Mouse (Mus musculus): ENCODE results near the gene Cdc25a. TPM values are rescaled to one million over a fixed set of nuclear protein-coding genes. Genes with fewer than 3 reads are reported as not detected.

Cdc25a gene
- polyA plus RNA-seq, 1 experiment from 2014 or later = 39.5 TPM

DNA sequence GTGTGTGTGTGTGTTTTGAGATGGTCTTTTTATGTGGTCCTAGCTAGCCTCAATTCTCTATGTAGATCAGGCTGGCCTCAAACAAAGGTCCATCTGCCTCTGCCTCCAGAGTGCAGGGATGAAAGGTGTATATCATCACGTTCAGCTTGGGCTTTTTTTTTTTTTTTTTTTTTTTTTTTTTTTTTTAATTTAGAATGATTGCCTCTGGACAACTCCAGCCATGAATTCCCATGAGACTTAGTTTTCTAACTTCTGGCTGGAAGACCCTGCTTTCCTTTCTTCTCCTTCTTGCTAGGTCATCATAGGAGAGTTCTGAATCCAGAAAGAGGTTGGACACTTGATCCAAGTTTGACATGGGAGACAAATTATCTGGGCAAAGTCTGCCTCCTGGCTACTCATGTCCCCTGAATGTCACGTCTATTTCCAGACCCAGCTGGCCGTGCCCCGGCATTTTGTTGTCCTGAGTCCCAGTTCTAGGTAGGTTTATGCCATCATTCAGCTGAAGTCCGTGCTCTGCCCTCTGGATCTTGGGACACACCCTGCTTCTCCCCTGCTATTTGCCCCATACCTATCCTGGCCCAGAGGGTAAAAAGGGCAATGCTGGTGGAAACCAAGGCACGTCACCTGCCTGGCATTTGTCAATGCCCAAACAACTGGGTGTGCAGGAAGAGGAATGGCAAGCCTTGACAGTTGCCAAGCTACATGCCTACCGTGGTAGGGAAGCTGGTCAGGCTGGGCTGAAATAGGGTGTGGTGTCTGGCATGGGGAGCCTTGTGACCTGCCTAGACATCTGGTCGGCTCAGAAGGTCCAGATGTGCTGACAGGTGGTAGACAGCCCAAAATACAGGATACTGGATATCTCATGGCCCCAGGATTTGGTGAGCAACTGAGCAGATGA, 21.1 kb downstream of the Cdc25a start:
- WGBS = 86% methylated on average over 8 of the region's 8 CpGs
- Histone ChIP-seq H3K4me1 (peaks cover 12% of the 10 kb centered on the region), H3K36me3 (peaks cover 53% of the 10 kb centered on the region), H3K27me3 (ENCODE audit: low read depth, poor library complexity, severe bottlenecking) (no peaks in the 10 kb centered on the region), H3K27ac (replicated peaks) (no peak overlapping the region), H3K9me3 (replicated peaks) (no peaks in the 10 kb centered on the region), H3K4me3 (no peak overlapping the region)
- no peak for DNase-seq (ENCODE audit: low spot score)

DNA sequence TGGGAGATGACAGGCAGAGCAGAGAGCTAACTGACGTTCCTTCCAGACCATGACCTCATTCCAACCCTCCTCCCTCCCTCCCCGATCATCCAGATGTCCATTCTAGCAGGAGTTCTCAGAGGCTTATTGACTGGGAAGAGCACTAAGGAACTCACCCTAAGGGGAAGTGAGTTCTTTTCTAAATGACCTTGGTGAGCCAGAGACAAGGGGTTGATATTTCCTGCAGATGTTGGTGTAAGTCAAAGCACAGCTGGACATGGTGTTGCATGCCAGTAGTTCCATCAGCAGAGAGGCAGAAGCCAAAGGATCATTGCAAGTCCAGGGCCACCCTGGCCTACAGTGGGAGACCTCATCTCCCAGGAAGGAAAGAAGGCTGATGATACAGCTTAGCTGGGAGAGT, 22.6 kb downstream of the Cdc25a start:
- Histone ChIP-seq H3K27me3 (ENCODE audit: low read depth, poor library complexity, severe bottlenecking) (no peaks in the 10 kb centered on the region), H3K9me3 (replicated peaks) (no peaks in the 10 kb centered on the region), H3K36me3 (peaks cover 38% of the 10 kb centered on the region), H3K27ac (replicated peaks) (no peak overlapping the region), H3K4me1 (peaks cover 12% of the 10 kb centered on the region), H3K4me3 (no peak overlapping the region)
- WGBS = 66% methylated on average over 2 of the region's 2 CpGs
- DNase-seq (ENCODE audit: low spot score) = no peak

GRCm38 (mm10) chr9:109899361-109899760, 24.0 kb downstream of the Cdc25a start:
- no peak overlapping the region for H3K4me3 ChIP-seq
- DNase-seq (ENCODE audit: low spot score) = no peak
- H3K27me3 ChIP-seq (ENCODE audit: low read depth, poor library complexity, severe bottlenecking) = no peaks in the 10 kb centered on the region
- H3K36me3 ChIP-seq = peaks cover 24% of the 10 kb centered on the region
- peaks cover 6% of the 10 kb centered on the region for H3K4me1 ChIP-seq
- H3K9me3 ChIP-seq (replicated peaks) = no peaks in the 10 kb centered on the region
- WGBS = 79% methylated on average over 10 of the region's 15 CpGs
- 0 out of 2 replicates have a peak overlapping the region, but pooled peaks have one; percentile 17 for H3K27ac ChIP-seq (replicated peaks)

- WGBS = 68% methylated on average over 8 of the region's 8 CpGs
Measured at GRCm38 (mm10) chr9:109899774-109900173, 24.4 kb downstream of the Cdc25a start.

GRCm38 (mm10) chr9:109900604-109901003, 25.2 kb downstream of the Cdc25a start:
- no peak for DNase-seq (ENCODE audit: low spot score)
- H3K27ac ChIP-seq (replicated peaks) = no peak overlapping the region
- 87% methylated on average over 3 of the region's 3 CpGs for WGBS
- H3K4me3 ChIP-seq = no peak overlapping the region
- H3K27me3 ChIP-seq (ENCODE audit: low read depth, poor library complexity, severe bottlenecking) = no peaks in the 10 kb centered on the region
- H3K4me1 ChIP-seq = no peaks in the 10 kb centered on the region
- H3K9me3 ChIP-seq (replicated peaks) = no peaks in the 10 kb centered on the region
- H3K36me3 ChIP-seq = peaks cover 12% of the 10 kb centered on the region

More at GRCm38 (mm10) chr9:109899774-109900173, 24.4 kb downstream of the Cdc25a start:
- peaks cover 20% of the 10 kb centered on the region for H3K36me3 ChIP-seq
- H3K27ac ChIP-seq (replicated peaks) = 0 out of 2 replicates have a peak overlapping the region, but pooled peaks have one; percentile 17
- no peaks in the 10 kb centered on the region for H3K27me3 ChIP-seq (ENCODE audit: low read depth, poor library complexity, severe bottlenecking)
- peaks cover 1% of the 10 kb centered on the region for H3K4me1 ChIP-seq
- H3K4me3 ChIP-seq = no peak overlapping the region
- no peak for DNase-seq (ENCODE audit: low spot score)
- no peaks in the 10 kb centered on the region for H3K9me3 ChIP-seq (replicated peaks)

DNA sequence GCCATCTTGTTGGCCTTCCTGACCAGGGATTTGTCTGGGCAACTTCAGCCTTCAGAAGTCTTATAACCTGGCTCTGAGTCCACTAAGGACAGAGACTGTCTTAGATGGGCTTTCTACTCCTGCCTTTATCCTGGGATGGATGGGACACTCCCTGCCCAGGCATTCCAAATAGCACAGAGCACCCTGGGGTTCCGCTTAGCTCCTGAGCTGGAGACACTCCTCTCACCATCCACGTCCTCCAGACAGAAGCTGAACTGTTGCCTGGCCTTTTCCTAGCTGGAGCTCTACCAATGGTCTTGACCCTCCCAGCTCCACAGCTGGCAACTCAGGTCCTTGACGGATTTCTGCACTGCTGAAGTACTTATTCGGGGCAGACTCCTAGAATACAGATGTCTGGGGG, 26.9 kb downstream of the Cdc25a start:
- no peak overlapping the region for H3K4me3 ChIP-seq
- H3K27me3 ChIP-seq (ENCODE audit: low read depth, poor library complexity, severe bottlenecking) = no peaks in the 10 kb centered on the region
- H3K27ac ChIP-seq (replicated peaks) = no peak overlapping the region
- H3K9me3 ChIP-seq (replicated peaks) = no peaks in the 10 kb centered on the region
- H3K36me3 ChIP-seq = no peaks in the 10 kb centered on the region
- peaks cover 2% of the 10 kb centered on the region; the same call in 1 of the 2 replicates for H3K4me1 ChIP-seq
- DNase-seq (ENCODE audit: low spot score) = no peak
- WGBS = 66% methylated on average over 4 of the region's 4 CpGs

DNA sequence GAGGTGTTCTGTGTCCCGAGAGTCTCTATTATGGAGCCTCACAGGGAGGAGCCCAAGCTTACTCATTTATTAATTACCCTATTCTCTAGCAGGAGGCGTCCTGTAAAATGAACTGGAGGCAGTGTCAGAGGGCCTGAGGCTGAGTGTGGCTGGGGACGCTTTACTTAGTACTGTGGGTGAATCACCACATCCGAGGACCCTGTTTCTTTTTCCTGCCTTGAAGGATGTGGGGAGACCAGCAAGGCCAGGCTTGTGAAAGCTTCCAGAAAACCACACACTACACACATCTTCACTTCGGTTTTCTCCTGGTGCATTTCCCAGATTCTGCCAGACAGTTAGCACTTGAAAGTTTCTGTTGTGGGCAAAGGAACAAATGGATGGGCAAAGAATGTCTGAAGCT, 27.4 kb downstream of the Cdc25a start:
- Histone ChIP-seq H3K4me3 (no peak overlapping the region), H3K9me3 (replicated peaks) (no peaks in the 10 kb centered on the region), H3K27me3 (ENCODE audit: low read depth, poor library complexity, severe bottlenecking) (no peaks in the 10 kb centered on the region), H3K27ac (replicated peaks) (no peak overlapping the region), H3K36me3 (no peaks in the 10 kb centered on the region), H3K4me1 (peaks cover 6% of the 10 kb centered on the region; the same call in 1 of the 2 replicates)
- DNase-seq (ENCODE audit: low spot score) = no peak
- WGBS = 82% methylated on average over 5 of the region's 5 CpGs

GRCm38 (mm10) chr9:109907300-109907699, 31.9 kb downstream of the Cdc25a start:
- peaks cover 6% of the 10 kb centered on the region; the same call in 1 of the 2 replicates for H3K4me1 ChIP-seq
- no peak overlapping the region for H3K4me3 ChIP-seq
- 69% methylated on average over 8 of the region's 8 CpGs for WGBS
- no peaks in the 10 kb centered on the region for H3K27me3 ChIP-seq (ENCODE audit: low read depth, poor library complexity, severe bottlenecking)
- H3K36me3 ChIP-seq = no peaks in the 10 kb centered on the region
- H3K27ac ChIP-seq (replicated peaks) = no peak overlapping the region
- H3K9me3 ChIP-seq (replicated peaks) = no peaks in the 10 kb centered on the region
- no peak for DNase-seq (ENCODE audit: low spot score)

DNA sequence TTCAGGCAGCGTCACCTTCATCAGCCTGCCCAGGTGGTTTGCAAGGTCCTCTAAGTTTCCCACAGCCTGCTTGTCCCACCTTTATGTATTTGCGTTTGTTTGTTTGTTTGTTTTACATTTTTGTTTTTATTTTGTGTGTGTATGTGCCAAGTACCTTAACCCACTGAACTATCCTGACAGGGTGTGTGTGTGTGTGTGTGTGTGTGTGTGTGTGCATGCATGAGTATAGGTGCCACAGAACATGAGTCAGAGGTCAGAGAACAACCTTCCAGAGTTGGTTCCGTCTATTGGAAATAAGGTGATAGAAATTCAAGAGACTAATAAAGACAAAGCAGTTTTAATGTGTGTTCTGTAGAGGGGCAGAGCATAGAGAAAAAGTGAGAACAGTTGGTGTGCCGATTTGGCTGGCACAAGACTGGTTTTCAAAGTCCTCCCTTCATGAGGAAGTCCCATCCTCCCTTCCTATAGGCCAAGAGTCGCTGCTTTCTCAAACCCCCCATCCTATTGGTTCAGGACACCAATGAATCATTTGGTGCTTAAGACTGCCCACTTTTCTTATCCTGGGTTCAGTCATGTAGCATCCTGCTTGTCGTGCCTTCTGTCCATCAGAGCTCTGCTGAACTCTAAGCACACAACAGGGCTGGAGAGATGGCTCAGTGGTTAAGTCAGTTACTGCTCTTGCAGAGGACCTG, 32.5 kb downstream of the Cdc25a start:
- Histone ChIP-seq H3K9me3 (replicated peaks) (no peaks in the 10 kb centered on the region), H3K4me1 (peaks cover 6% of the 10 kb centered on the region; the same call in 1 of the 2 replicates), H3K36me3 (no peaks in the 10 kb centered on the region), H3K27ac (replicated peaks) (no peak overlapping the region), H3K4me3 (no peak overlapping the region), H3K27me3 (ENCODE audit: low read depth, poor library complexity, severe bottlenecking) (no peaks in the 10 kb centered on the region)
- DNase-seq (ENCODE audit: low spot score) = no peak
- WGBS = 76% methylated on average over 6 of the region's 6 CpGs

DNA sequence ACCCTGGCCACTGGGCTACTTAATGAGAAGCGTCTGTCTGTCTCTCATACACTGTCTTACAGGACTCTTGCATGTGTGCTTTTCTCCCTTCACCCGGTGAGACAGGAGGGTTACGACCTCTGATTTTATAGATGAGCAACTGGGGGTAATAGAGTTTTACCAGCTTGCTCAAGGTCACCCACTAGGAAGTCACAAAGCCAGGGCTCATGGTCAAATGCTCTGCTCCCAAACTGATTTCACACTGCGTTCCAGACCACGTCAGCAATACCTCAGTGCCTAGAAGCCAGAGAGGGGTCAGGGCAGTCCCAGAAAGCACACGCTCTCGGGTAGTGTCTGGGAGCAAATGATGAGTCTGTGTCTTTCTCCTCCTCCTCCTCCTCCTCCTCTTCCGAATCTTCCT, 33.7 kb downstream of the Cdc25a start:
- 85% methylated on average over 8 of the region's 8 CpGs for WGBS
- DNase-seq (ENCODE audit: low spot score) = no peak
- H3K27ac ChIP-seq (replicated peaks) = no peak overlapping the region
- no peaks in the 10 kb centered on the region for H3K9me3 ChIP-seq (replicated peaks)
- H3K4me3 ChIP-seq = no peak overlapping the region
- H3K36me3 ChIP-seq = no peaks in the 10 kb centered on the region
- H3K4me1 ChIP-seq = peaks cover 6% of the 10 kb centered on the region; the same call in 1 of the 2 replicates
- H3K27me3 ChIP-seq (ENCODE audit: low read depth, poor library complexity, severe bottlenecking) = no peaks in the 10 kb centered on the region

GRCm38 (mm10) chr9:109909926-109910325, 34.5 kb downstream of the Cdc25a start:
- H3K4me3 ChIP-seq = no peak overlapping the region
- H3K36me3 ChIP-seq = no peaks in the 10 kb centered on the region
- DNase-seq (ENCODE audit: low spot score) = no peak
- H3K27me3 ChIP-seq (ENCODE audit: low read depth, poor library complexity, severe bottlenecking) = no peaks in the 10 kb centered on the region
- H3K9me3 ChIP-seq (replicated peaks) = no peaks in the 10 kb centered on the region
- no peak overlapping the region for H3K27ac ChIP-seq (replicated peaks)
- peaks cover 6% of the 10 kb centered on the region; the same call in 1 of the 2 replicates for H3K4me1 ChIP-seq
- WGBS = 91% methylated on average over 4 of the region's 4 CpGs

GRCm38 (mm10) chr9:109911779-109912178, 36.4 kb downstream of the Cdc25a start:
- WGBS = 87% methylated on average over 7 of the region's 7 CpGs
- Histone ChIP-seq H3K36me3 (no peaks in the 10 kb centered on the region), H3K9me3 (replicated peaks) (no peaks in the 10 kb centered on the region), H3K27me3 (ENCODE audit: low read depth, poor library complexity, severe bottlenecking) (no peaks in the 10 kb centered on the region), H3K4me1 (peaks cover 6% of the 10 kb centered on the region; the same call in 1 of the 2 replicates), H3K4me3 (no peak overlapping the region), H3K27ac (replicated peaks) (no peak overlapping the region)
- no peak for DNase-seq (ENCODE audit: low spot score)

Measured in midbrain, embryonic 10.5 days (tissue).